Mouse (Mus musculus): ENCODE data around the gene Ctsd.

DNA sequence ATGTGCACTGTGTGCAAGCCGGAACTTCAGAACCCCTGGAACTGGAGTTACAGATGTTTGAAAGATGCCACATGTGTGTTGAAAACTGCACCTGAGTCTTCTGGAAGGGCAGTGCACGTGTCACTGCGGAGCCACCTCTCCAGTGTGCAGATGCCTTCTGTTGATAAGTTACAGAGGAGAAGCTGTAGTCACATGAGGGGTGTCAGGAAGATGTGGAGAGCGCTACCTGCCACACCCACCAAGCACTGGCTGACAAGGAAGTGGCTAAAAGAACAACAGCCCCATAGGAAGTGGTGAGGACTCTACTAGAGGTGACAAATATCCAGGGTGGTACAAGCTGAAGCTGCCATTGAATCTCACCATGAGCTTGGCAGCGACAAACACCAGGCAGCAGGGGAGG is 34.0 kb downstream of the Ctsd start:
- no peak for TF ChIP-seq POLR2A (IDR thresholded peaks at IDR 0.05; ENCODE audit: low read depth, low read length)
- TF ChIP-seq CTCF (IDR thresholded peaks at IDR 0.05; ENCODE audit: extremely low read depth, insufficient read length, insufficient replicate concordance, low read depth, low read length) = no peak

All from small intestine, adult 2 months (tissue).